Mouse (Mus musculus): ENCODE results near the gene Creld2.

DNA sequence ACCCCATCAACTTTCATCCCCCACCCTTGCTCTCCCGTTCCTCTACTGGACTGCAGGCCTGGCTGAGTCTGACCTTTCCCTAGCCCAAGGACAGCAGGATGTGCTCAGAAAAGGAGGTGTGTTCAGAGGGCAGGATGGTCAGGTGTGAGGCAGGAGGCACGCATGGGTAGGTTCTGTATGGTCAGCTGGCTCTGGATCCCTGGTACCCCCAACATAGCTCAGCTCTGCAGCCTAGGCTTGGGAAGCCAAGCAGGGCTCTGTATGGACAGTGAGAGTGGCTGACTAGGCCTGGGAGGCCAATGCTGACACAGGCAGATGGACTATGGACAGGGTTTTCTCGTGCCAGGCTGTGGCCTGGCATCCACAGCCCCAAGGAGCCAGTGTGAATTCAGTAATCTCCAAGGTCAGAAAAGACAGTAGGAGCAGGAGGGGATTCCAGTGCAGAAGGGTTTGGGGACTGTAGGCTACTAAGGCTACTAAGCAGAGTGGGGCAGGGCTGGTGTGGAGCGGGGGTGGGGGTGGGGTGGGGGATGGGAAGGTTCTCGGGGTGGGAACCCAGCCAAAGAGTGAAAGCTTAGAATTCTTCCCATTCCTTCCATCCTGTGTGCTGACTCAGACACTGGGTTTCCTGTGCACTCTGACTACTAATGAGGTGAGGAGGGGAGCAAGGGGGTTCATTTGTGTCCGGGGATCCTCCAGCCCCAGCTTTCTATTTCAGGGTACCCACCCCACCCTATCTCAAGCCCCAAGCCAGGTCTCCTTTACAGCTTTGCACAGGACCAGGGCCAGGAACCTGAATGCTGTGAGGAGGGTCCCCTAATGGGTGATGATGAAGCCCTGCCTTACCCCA lies 34.9 kb downstream of the Creld2 start:
- no peak for TF ChIP-seq CTCF (IDR thresholded peaks at IDR 0.05; ENCODE audit: insufficient read depth, low read length)
- no peak for TF ChIP-seq POLR2A (IDR thresholded peaks at IDR 0.05; ENCODE audit: borderline replicate concordance, extremely low read depth, low read depth, low read length)
